Mouse (Mus musculus) adrenal gland, postnatal 10 days (tissue): ENCODE results near the gene Tmem132c. TPM values are rescaled to one million over a fixed set of nuclear protein-coding genes. Genes with fewer than 3 reads are reported as not detected.
A peak's percentile ranks its signal among the peaks of the same experiment; 100 is the strongest.

Source experiments
- DNase-seq: peaks from one replicate; pipeline ENCODE4 v3.0.0; 2021; ENCODE audit warnings: mixed read lengths
- total RNA-seq, 2 experiments: library from RNA; stranded (reverse); gene quantifications; 2 replicates each; pipeline ENCODE4 v1.2.3; 2021

Tmem132c gene
- total RNA-seq, 2 experiments from 2014 or later: 1.5 to 2.3 TPM

DNA sequence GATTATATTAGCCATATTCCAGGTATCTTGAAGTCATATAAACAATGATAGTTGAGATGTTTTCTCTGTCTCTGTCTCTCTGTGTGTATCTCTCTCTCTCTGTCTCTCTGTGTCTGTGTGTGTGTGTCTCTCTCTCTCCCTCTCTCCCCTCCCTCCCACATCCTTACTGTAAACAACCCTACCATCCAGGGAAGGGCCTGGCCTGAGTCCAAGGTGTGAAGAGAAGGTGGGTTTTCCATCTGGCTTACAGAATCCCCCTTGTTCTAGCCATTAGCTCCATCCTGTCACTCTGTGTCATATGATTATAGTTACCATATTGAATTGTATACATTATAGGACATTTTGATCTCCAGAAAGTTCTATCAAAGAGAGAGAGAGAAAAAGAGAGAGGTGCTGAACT, 182.3 kb downstream of the Tmem132c start:
- no peak for DNase-seq

DNA sequence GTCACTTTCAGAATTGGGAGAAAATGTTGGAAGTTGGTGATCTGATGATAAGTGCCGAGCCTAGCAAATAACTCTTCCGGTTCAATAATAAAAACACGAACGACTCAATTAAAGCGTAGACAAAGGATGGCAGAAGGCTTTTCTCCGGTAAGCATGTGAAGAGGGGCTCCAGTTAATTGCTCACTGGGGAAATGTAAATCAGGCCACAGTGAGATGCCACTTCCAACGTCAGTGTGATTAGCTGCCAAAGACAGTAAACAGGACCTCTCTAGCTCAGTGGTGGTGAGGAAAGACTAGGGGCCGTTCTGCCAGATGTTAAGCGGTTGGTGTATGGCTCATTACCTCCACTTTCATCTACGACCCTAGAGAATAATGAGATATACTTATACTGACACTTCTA, 187.5 kb downstream of the Tmem132c start:
- no peak for DNase-seq

DNA sequence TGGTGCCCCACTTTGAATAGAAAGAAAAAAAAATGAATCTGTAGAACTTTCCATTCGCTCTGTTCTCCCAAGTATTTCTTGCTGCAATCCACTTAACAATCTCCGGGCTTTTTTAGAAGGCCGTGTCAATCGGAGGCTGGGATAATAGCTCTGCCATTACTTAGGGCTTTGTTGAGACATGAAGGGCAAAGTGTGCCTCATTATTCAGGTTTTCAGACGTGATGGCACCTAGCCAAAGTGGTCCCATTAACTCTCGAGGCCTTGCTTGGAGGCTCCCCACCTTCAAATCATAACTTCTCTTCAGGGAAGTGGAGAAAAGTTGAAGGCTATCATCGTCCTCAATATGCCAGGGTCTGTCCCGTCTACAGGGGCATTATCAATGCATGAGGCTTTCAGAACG, 190.0 kb downstream of the Tmem132c start:
- no peak for DNase-seq

DNA sequence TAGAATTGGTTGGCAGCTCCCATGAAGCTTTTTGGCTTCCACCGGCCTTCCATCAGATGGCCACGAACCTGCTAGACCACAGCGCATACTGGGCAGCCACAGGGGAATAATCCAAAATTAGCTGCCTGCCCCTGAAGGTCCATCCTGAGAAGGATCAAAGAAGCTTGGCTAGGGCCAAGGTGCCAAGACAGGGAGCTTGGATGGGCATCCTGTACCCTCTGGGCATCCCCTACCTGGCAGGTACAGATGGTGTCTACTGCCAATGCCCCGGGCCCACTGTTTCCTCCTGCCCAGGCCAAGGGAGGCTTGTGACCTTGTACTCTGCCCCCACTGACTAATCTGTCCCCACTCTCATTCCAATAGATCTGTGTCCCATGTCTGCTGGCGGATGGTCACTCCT, 195.2 kb downstream of the Tmem132c start:
- no peak for DNase-seq

DNA sequence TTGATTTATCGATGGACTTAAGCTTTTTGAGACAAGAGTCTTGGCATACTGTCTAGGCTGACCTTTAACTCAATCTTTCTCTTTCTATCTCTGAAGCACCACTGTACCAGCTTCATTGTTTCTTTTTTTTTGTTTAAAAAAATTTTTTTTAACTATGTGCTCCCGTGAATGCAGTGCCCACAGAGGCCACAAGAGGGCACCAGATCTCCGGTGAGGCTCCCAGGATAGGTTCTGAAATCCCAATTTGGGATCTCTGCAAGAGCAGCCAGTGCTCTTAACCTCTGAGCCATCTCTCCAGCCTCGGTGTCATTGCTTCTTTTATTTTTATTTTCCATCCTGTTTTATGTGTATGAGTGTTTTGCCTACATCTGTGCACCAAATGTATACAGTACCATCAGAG, 197.0 kb downstream of the Tmem132c start:
- no peak for DNase-seq

DNA sequence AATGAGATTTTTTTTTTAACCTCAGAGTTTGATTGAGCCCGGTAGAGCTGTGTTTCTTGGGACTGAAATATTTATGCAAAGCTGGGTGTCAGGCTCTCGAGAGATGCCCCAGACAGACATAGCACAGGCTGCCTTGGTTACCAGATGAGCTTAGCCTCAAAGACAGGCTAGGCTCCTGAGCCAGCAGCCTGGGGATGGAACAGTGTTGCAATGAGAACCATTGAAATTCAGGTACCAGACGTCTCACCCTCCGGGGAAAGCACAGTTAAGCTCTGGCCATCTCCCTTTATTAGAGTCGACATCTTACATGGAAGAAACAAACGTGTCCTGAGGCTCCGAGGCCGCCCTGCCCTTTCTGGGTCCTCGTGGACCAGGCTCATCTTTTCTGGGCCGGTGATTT, 200.4 kb downstream of the Tmem132c start:
- DNase-seq: no peak

DNA sequence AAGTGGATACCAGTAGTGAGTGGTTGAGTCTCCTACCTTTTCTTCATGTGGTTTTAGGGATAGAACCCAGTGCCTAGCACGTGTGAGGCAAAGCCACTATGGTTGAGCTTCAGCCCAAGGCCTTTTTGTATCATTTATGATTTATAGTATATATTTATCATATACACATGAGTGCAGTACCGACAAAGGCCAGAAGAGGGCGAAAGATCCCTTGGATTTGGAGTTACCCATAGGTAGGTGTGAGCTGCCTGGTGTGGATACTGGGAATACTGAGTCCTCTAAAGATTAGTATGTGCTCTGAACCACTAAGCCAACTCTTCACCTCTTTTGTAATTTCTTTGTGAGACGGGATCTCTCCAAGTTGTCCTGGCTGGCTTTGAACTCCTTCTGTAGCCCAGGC, 212.0 kb downstream of the Tmem132c start:
- DNase-seq: peak; percentile 18

DNA sequence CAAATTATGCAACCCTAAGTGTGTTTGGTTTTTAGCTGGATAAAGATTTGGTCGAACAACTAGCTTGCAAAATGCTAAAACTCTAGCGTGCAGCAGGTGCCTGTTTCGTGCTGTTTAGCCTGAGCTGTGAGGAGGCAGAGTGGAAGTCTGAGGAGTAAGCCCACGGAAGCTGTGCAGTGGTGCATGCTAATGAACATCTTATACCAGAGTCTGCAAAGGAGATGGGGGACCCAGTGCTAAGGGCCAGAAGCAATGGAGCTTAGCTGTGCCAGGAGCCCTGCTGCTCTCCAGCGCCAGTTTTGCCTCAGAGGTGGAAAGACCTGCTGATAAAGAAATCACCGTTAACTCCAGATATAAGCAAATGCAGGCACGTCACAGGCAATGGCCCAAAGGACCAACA, 212.5 kb downstream of the Tmem132c start:
- DNase-seq: no peak

DNA sequence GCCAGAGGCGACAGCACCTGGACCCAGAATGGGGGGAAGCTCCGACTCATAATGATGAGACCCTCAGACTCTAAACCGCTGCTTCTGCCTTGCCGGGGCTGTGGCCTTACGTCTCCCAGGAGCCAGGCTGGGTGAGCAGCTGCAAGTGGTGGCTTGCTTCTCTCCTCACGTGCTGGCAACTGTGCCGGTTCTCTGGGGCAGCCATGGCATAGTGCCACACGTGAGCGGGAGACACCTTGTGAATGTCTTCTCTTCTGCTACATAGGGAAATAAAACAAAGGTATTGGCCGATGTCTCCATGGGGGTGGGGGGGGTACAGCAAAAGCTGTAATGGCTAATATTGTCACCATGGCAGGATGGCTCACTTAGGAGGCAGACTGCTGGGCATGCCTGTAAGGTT, 214.5 kb downstream of the Tmem132c start:
- no peak for DNase-seq

DNA sequence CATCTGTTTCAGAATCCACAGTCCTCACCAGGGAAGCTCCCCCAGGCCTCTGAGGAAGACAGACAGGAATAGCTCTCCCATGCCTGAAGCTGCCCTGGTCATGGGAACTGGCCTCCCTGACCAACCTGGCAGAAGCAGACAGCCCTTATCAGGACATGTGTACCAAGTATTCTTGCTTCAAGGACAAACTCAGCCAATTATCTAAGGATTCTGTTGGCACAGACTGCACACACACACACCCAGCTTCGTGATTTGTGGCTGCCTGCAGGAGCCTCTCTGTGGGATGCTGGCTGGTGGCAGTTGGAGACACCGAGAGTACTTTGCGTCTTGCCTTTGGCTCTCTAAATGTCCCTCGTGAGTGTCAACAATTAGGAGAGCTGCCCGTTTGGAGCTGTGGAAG, 226.5 kb downstream of the Tmem132c start:
- peak; percentile 8 for DNase-seq

DNA sequence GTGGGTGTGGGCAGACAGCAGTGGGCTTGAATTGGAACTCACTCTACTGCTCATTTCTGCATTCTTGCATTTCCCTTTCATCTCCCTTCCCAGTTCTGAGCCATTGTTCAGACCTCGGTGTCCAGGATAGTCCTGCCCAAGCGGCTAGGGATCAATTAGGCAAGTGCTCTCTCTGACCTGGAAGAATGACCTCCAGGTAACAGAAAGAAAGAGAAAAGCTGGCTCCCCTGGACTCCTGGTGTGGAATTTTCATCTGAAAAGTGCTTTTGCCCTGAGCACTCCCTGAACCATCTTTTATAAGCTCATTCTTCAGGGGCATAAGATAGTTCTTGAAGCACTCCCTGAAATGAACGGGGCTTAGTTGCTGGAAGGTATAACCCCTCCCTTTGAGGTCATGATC, 228.7 kb downstream of the Tmem132c start:
- no peak for DNase-seq

DNA sequence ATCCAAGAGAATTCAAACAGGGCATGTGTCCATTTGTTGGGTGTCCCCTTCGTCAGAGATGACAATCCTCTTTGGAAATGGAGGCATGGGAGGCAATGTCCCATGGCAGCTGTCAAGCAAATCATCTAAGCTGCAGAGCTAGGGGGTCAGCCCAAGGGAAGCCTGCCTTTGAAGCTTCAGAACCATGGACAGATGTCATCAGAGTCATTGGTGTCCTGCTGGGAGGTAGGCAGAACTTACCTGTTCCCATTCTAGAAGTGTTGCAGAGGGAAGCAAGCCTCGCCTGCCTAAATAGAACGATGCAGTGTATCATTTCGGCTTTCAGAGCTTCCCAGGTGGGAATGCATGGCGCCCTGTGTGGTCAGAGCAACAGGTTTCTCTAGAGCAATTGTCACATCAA, 230.3 kb downstream of the Tmem132c start:
- DNase-seq: no peak

DNA sequence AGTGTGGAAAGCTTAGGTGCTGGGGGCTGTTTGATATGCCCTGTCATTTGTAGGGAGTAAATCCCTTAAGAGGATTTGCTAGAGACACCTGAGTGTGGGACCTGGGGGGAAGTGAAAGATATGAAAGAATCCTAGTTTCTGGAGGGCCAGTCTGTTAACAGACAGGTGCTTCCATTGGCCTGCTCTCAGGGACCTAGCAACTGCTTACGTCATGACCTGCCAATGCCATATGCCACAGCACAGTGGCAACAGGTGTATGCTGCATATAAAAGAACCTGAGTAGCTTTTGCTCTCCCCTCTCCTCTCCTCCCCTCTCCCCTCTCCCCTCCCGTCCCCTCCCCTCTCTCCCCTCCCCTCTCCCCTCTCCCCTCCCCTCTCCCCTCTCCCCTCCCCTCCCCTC, 232.1 kb downstream of the Tmem132c start:
- no peak for DNase-seq

DNA sequence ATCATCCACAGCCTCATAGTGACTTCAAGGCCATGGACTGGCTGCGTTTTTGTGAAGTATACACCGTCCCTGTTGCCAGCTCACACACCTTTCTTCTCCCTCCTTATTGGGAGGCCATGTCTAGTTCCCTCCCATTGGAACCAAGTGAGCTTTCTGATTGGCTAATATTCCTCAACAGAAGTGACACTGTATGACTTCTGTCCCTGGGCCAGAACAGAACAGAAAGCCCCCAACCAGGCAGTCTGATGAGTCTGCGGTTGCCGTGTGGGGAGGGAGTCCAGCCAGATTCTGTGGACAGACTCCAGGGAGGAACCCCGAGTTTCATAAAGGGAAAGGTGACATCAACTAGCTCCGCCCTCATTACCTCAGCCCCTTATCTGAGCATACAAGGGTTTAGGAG, 233.2 kb downstream of the Tmem132c start:
- no peak for DNase-seq

DNA sequence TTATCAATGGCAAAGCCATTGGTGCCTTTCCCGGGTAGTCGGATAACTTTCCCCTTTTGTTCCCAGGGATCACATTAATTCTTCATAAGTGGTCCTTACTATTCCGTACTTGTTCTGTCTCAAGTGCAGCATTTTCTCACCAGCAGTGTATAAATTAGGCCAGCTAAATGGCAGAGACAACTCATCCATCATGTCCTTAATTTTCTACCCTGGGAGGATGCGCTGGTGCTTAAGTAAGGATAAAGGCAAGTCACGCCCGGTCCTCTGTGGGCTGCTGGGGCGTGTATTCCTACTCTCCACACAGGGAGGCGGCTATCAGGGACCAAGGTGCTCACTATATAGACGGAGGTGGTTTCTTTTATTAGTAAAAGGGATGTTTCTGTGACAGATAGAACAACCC, 236.2 kb downstream of the Tmem132c start:
- DNase-seq: no peak

DNA sequence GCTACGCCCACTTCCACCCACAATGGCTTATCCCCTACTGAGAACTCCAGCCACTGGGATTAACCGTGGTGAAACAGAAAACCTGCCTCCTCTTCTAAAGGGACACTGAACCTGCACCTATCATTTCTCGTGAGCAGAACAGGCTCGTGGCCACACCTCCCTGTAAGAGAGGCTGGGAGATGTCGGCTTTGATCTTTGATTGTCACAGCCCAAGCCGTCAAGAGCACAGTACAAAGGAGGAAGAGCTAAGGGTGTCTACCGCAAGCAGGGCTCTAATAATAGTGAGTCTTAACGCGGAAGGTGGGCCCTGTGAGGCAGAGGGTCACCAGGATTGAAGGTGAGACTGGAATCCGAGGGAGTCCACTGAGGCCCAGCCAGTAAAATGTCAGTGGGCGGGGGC, 236.7 kb downstream of the Tmem132c start:
- DNase-seq: no peak

DNA sequence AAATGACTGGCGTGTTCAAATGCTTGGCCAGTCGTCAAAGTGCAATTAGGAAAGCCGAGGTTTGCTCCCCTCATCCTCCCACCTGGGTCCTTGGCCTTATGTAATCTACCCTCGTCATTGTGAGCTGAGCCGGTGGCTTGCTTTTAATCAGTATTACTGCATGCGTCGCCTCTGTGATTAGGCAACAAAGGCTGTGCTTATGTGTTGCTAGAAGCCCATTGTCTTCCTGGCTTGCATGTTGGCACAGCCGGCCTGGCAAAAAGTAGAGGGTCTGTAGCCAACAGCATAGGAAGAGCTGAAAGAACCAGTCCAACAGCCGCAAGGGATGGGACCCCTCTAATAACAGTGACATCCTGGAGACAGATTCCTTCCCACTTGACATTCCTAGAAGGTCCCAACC, 239.3 kb downstream of the Tmem132c start:
- no peak for DNase-seq

DNA sequence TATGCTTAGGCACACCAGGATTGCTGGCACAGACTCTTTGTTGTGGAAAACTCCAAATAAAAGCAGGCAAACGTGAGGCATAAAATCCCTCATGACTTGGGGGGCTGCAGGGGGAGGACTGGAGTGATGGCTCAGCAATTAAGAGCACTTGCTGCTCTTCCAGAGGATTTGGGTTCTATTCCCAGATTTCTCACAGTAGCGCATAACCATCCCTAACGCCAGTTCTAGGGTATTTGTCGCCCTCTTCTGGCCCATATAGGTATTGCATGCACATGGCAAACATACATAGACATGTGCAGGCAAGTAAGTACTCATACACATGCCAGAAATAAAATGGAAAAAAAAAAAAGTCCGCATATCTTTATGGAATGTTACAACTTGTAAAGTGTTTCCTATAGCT, 239.8 kb downstream of the Tmem132c start:
- DNase-seq: peak; percentile 75

DNA sequence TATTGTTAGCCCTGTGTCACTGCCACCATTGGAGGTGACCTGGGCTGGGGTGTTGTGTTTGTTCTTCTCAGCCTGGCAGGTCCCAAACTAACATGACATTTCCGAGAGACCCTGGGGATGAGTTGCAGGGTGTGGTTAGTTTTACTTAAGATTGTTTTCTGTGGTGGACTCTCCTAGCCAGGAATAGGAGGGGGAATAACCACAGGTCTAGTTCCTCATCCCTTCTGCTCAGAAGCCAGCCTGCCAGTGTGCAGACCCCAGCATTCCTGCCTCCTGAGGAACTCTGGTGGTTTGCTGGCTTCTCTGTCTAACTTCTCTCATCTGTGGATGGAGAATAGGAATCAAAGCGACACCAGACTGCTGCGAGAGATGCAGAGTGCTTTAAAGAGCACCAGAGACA, 240.7 kb downstream of the Tmem132c start:
- DNase-seq: no peak

DNA sequence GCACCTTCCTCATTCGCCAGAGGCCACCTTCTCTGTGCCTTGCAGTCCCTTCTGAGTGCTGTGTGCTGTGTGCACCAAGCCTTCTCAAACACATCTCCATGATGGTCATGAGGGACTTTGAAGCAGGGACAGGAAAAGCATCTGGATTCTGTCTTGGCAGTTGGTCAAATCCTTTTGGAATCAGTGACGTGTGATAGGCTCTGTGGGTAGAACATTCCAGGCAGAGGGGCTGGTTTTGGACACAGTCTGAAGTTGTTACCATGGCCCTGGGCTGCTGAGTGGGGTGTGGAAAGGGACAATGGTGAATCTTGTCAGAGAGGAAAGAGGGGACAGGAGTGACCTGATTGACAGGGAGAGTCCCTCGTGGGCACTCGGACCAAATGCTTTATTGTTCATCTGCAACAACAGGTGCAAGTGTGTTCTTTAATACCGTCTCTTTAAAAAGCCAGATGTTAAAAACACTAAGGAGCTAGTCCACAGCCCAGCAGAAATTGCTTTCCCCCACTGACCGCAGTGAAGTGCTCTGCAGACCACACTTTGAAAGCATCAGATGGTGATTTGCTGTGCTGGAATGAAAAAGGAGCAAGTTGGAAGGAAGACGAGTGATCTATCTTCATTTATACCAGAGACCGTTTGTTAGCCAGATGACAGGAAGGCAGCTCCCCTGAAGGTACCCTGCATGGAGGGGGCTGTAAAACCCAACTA, 242.5 kb downstream of the Tmem132c start:
- no peak for DNase-seq

DNA sequence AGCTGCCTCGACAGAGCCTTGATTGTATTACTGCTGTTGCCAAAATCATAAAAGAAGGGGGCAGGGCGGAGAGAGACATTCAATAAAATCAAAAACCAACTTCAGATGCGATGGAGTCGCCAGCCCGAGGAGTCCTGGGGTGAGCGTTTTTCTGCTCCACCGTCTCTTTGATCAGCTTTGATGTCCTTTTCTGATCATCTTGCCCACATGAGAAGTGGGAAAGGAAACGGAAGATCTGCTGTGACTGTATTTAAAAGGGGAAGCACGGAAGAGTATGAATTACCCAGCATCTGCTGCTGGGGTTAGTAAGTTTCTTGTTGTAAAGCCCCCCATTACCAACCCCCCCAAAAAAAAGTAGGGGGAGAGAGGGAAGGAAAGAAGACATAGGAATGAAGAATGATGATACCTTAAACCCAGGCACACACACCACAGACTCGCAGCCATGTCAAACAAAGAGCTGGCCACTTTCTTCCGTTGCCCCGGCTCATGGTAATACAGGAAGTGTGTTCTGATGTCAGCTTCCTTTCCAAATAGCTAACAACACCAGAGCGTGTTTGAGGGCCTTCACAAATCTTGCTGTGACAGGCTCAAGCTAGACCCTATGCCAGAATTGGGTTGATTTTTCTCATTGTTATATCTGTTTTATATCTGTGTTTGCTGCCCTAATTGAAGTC, 243.3 kb downstream of the Tmem132c start:
- DNase-seq: no peak

DNA sequence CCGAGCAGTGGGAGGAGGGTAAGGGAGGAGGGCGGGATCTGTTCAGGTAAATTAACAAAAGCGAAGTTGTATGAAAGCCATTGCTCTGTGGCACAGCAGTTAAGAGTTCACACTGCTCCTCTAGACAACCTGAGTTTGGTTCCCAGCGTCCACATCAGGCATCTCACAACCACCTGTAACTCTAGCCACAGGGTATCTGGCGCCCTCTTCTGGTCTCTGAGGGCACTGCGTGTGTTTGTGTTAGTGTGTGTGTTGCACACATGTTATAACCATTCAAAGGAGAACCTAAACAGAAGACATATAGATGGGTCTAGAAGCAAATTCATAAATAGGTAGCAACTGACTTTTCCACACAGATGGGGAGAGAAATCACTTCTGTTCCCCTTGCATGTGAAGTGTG, 245.6 kb downstream of the Tmem132c start:
- no peak for DNase-seq

DNA sequence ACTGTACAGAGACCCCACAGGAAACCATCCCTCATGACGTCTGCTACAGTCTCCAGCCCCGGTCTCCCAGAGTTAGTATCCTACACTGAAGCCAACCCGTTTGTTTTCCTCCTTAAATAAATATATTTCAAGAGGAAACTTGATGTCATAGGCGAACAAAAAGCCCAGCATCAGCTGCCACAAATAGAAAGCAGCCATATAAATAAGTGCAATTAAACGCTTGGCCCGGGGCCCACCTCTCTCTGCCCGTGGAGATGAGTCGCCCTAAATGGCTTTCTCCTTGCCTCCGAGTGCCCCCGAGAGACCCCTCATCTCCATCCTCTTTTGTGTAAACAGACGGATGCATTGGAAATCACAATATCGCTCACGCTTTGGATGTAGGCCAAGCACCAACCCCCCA, 247.1 kb downstream of the Tmem132c start:
- no peak for DNase-seq

DNA sequence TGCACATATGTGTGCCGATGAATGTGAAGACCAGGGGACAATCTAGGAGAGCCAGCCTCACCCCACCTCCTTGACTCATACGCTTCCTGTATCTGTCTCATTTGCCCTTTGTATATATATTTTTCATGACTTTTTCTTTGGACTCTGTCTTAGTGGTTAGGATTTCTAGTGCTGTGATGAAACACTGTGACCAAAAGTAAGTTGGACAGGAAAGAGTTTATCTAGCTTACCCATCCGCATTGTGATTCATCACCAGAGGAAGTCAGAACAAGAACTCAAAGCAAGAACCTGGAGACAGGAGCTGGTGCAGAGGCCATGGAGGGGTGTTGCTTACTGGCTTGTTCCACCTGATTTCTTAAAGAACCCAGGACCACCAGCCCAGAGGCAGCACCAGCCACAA, 250.1 kb downstream of the Tmem132c start:
- DNase-seq: no peak
